Mouse (Mus musculus) megakaryocyte, adult 5-6 weeks (primary cell): ENCODE results near the gene Kat8. TPM values are rescaled to one million over a fixed set of nuclear protein-coding genes. Genes with fewer than 3 reads are reported as not detected.
"Not testable (repeated sequence)": the region's sequence is repeated elsewhere in the genome, so short reads cannot be mapped to it uniquely, and the experiment has no call there.

Source experiments
- ATAC-seq: 2 replicates; pipeline ENCODE4 v1.8.0; 2016; ENCODE audit warnings: mild to moderate bottlenecking, inconsistent platforms; ENCODE audit not compliant: poor library complexity, severe bottlenecking
- total RNA-seq, 2 experiments: library from RNA; stranded (forward) in 1 of 2; stranded (reverse) in 1 of 2; fragments of 153-499, 151-499 nt in 1 of 2; fragments of 221-1000, 200-1000 nt in 1 of 2; gene quantifications; 2 replicates each; pipeline versions ENCODE4 v1.2.3 to v1.2.4; 2015 to 2017

Kat8 gene
- total RNA-seq, 2 experiments from 2014 or later, result 22.7 to 24.6 TPM

GRCm38 (mm10) chr7:127929923-127930322 lies 17.6 kb downstream of the Kat8 start, which contains the start of gene Prss8:
TSS of gene Prss8 (minus strand) at chr7:127930104.
- no peak for ATAC-seq

- ATAC-seq, result no peak
Measured at GRCm38 (mm10) chr7:127930636-127931035, 18.3 kb downstream of the Kat8 start.

GRCm38 (mm10) chr7:127931351-127932135 lies 19.2 kb downstream of the Kat8 start:
- ATAC-seq, result no peak

GRCm38 (mm10) chr7:127932273-127933031 lies 20.1 kb downstream of the Kat8 start:
- no peak for ATAC-seq

GRCm38 (mm10) chr7:127934075-127934474 lies 21.8 kb downstream of the Kat8 start:
- ATAC-seq, result no peak

GRCm38 (mm10) chr7:127935028-127935722 lies 22.9 kb downstream of the Kat8 start:
- ATAC-seq, result peak; percentile 100

GRCm38 (mm10) chr7:127935748-127936159 lies 23.4 kb downstream of the Kat8 start:
- ATAC-seq, result peak; percentile 8; the same call in 1 of the 2 replicates

GRCm38 (mm10) chr7:127936216-127936884 lies 24.0 kb downstream of the Kat8 start:
- no peak for ATAC-seq

- ATAC-seq, result not testable (repeated sequence)
Measured at GRCm38 (mm10) chr7:127942097-127942496, 29.8 kb downstream of the Kat8 start.

GRCm38 (mm10) chr7:127944614-127945013 lies 32.3 kb downstream of the Kat8 start:
- ATAC-seq, result no peak

- ATAC-seq, result no peak
Measured at GRCm38 (mm10) chr7:127946470-127947023, 34.2 kb downstream of the Kat8 start, which contains the start of gene Prss36. TSS of gene Prss36 (minus strand) at chr7:127946725.

GRCm38 (mm10) chr7:127952864-127953581 lies 40.7 kb downstream of the Kat8 start:
- peak; percentile 86 for ATAC-seq

GRCm38 (mm10) chr7:127959364-127959763 lies 47.0 kb downstream of the Kat8 start:
- ATAC-seq, result no peak

- no peak for ATAC-seq
Measured at GRCm38 (mm10) chr7:127966371-127966918, 54.1 kb downstream of the Kat8 start.

GRCm38 (mm10) chr7:127967004-127967921 lies 54.9 kb downstream of the Kat8 start, which contains the start of gene Fus:
TSS of gene Fus (plus strand) at chr7:127967457.
- ATAC-seq, result peak; percentile 90

- ATAC-seq, result peak; percentile 25; the same call in 1 of the 2 replicates
Measured at GRCm38 (mm10) chr7:127967922-127968828, 55.9 kb downstream of the Kat8 start.

GRCm38 (mm10) chr7:127974413-127974930 lies 62.2 kb downstream of the Kat8 start:
- no peak for ATAC-seq
